In genomic region chr6:37416743-37417142, GRCm38 (mm10) we compare ENCODE assay signal across 12 mouse cellular contexts. TPM values are rescaled to one million over a fixed set of nuclear protein-coding genes. Genes with fewer than 3 reads are reported as not detected.
DNase-seq lines count a peak whose midpoint lies in the region; ATAC-seq lines count a peak whose summit lies in the region.
"Had no signal": no experiment of that assay in that cellular context is flagged by ENCODE, and none has a peak within 500 bp of the region (broad histone marks: within the 10 kb centered on the region; RNA-seq: fewer than 3 reads in every experiment).

No protein-coding gene starts in this region.

- H3K4me1 ChIP-seq in heart, embryonic 12.5 days (replicated peaks): peaks cover 85% of the 10 kb centered on the region
- peaks cover 81% of the 10 kb centered on the region for H3K4me1 ChIP-seq in lung, embryonic 15.5 days
- peaks cover 67% of the 10 kb centered on the region for H3K4me1 ChIP-seq in kidney, embryonic 15.5 days
- H3K4me1 ChIP-seq: midbrain, embryonic 15.5 days had no signal

- H3K9me3 ChIP-seq in heart, embryonic 12.5 days (replicated peaks): no peaks in the 10 kb centered on the region
- no peaks in the 10 kb centered on the region for H3K9me3 ChIP-seq in lung, embryonic 15.5 days
- H3K9me3 ChIP-seq in kidney, embryonic 15.5 days (replicated peaks): no peaks in the 10 kb centered on the region
- H3K9me3 ChIP-seq: midbrain, embryonic 15.5 days had no signal

- H3K4me2 ChIP-seq in heart, embryonic 12.5 days: no peak overlapping the region
- no peak overlapping the region for H3K4me2 ChIP-seq in lung, embryonic 15.5 days
- no peak overlapping the region for H3K4me2 ChIP-seq in kidney, embryonic 15.5 days
- H3K4me2 ChIP-seq: midbrain, embryonic 15.5 days had no signal

- no peak overlapping the region for H3K4me3 ChIP-seq in heart, embryonic 12.5 days
- no peak overlapping the region for H3K4me3 ChIP-seq in lung, embryonic 15.5 days
- H3K4me3 ChIP-seq in kidney, embryonic 15.5 days (replicated peaks): no peak overlapping the region
- H3K4me3 ChIP-seq: midbrain, embryonic 15.5 days had no signal

- H3K36me3 ChIP-seq in heart, embryonic 12.5 days: peaks cover 19% of the 10 kb centered on the region
- no peaks in the 10 kb centered on the region for H3K36me3 ChIP-seq in lung, embryonic 15.5 days
- peaks cover 8% of the 10 kb centered on the region; the same call in 1 of the 2 replicates for H3K36me3 ChIP-seq in kidney, embryonic 15.5 days
- H3K36me3 ChIP-seq: midbrain, embryonic 15.5 days had no signal

- DNase-seq in heart, postnatal 4 days: no peak
- DNase-seq in lung, postnatal 25 days (ENCODE audit: low spot score): no peak
- no peak for DNase-seq in adrenal gland, adult 18-20 months (ENCODE audit: low spot score in 2 of 2)
- DNase-seq in layer of hippocampus, postnatal 25 days (ENCODE audit: extremely low spot score in 1 of 2, low spot score in 1 of 2): no peak
- DNase-seq: cerebellum, postnatal 25 days; layer of hippocampus, postnatal 36 days; left cerebral cortex, postnatal 4 days; thymus, postnatal 4 days had no signal

- H3K27me3 ChIP-seq in heart, embryonic 12.5 days (replicated peaks): no peaks in the 10 kb centered on the region
- H3K27me3 ChIP-seq in lung, embryonic 15.5 days: no peaks in the 10 kb centered on the region
- H3K27me3 ChIP-seq in kidney, embryonic 15.5 days: no peaks in the 10 kb centered on the region
- H3K27me3 ChIP-seq: midbrain, embryonic 15.5 days had no signal

- WGBS in heart, embryonic 12.5 days: 63% methylated on average over 4 of the region's 4 CpGs
- WGBS in lung, embryonic 15.5 days: 60% methylated on average over 4 of the region's 4 CpGs
- WGBS in kidney, embryonic 15.5 days: 46% methylated on average over 4 of the region's 4 CpGs

- H3K27ac ChIP-seq in heart, embryonic 12.5 days (ENCODE audit: poor library complexity, severe bottlenecking): peak overlapping the region; percentile 77
- H3K27ac ChIP-seq in lung, embryonic 15.5 days: peak overlapping the region; percentile 54; the same call in 1 of the 2 replicates
- peak overlapping the region; percentile 62; the same call in 1 of the 2 replicates for H3K27ac ChIP-seq in kidney, embryonic 15.5 days
- H3K27ac ChIP-seq: midbrain, embryonic 15.5 days had no signal

- H3K9ac ChIP-seq in heart, embryonic 12.5 days: peak overlapping the region; percentile 49; the same call in 1 of the 2 replicates
- H3K9ac ChIP-seq in lung, embryonic 15.5 days: no peak overlapping the region
- H3K9ac ChIP-seq in kidney, embryonic 15.5 days: no peak overlapping the region
- H3K9ac ChIP-seq: midbrain, embryonic 15.5 days had no signal

- no peak for ATAC-seq in heart, embryonic 12.5 days (ENCODE audit: insufficient number of reproducible peaks, low FRiP score)
- no peak for ATAC-seq in lung, embryonic 15.5 days (ENCODE audit: borderline replicate concordance, extremely low read depth, low FRiP score, low TSS enrichment)
- ATAC-seq in kidney, embryonic 15.5 days (replicated peaks; ENCODE audit: low FRiP score): peak; percentile 68
- ATAC-seq: midbrain, embryonic 15.5 days had no signal

RNA-seq across cellular contexts. Expression of gene Creb3l2, which starts 25.2 kb away (rescaled TPM):
- polyA plus RNA-seq in heart, embryonic 12.5 days (2016; fragmentation: Nextera tagmentation; extraction: Ambion mirVana): 49.4 and 52.2 TPM in 2 replicates
- total RNA-seq in heart, postnatal 4 days (2021): 10 to 100 TPM; 61.7 to 66.7 TPM
- 27.8 and 28.0 TPM in 2 replicates for polyA plus RNA-seq in lung, embryonic 15.5 days (2015; fragmentation: Nextera tagmentation; extraction: Ambion mirVana)
- polyA plus RNA-seq in kidney, embryonic 15.5 days (2015; fragmentation: Nextera tagmentation; extraction: Ambion mirVana): 31.1 and 31.4 TPM in 2 replicates
- total RNA-seq in adrenal gland, adult 18-20 months (2021): 10 to 100 TPM; 60.1 to 71.2 TPM
- total RNA-seq in layer of hippocampus, postnatal 25 days (2021): 10 to 100 TPM in 1 of 2 experiments, 1 to 10 TPM in 1; 8.8 to 10.3 TPM

Comparison
In these comparisons a context has a peak if more than half of its experiments do, and no peak if none do; other contexts are left out.
1. RNA of gene Creb3l2, which starts 25.2 kb away (total RNA-seq): 60.1 to 71.2 TPM in adrenal gland, adult 18-20 months and 61.7 to 66.7 TPM in heart, postnatal 4 days; 8.8 to 10.3 TPM in layer of hippocampus, postnatal 25 days; every median in the first group is over 4 times any median in the second.
2. Peak in every context shown above with its lines, with median percentiles within 50 percentile points of each other: H3K27ac ChIP-seq.